Mouse (Mus musculus) adrenal gland, adult 8-10 months (tissue): ENCODE measurements around the gene Xpnpep3. TPM values are rescaled to one million over a fixed set of nuclear protein-coding genes. Genes with fewer than 3 reads are reported as not detected.

Source experiments
- DNase-seq: peaks from one replicate; pipeline ENCODE4 v3.0.0; 2022
- total RNA-seq, 4 experiments: library from RNA; stranded (reverse); gene quantifications; 2 replicates each; pipeline ENCODE4 v1.2.4; 2022

Gene Xpnpep3
- total RNA-seq = 10 to 100 TPM; 24.8 to 34.4 (median 28.9) TPM

DNA sequence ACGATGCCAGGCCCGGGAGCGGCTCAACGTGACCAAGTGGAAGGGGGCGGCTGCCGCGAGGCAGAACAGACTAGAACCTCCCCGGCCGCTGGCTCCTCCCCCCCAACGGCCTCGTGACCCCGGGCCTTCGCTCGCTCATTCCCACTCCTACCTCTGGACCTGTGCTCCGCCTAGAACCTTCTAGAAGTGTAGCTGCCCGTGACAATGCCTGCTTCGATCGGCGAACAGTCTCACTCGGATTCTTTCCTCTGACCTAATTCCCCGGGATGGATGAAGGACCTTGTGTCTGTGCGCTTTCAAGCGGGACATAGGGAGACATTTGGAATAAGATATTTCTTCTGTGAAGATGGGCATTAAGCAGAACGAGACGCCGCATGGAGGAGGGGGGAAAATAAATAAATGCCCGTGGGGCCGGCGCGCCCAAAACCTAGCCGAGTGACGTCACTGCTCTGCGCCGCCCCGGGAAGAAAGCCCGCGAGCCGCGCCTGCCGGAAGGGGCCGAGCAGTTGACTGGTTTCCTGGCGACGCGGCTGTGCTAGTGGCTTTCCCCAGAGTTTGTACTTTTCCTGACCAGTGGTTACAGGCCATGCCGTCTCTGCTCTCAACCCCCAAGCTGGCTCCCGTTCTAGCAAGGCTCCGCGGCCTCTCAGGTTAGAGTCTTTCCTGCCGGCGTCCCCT, at the start of gene Xpnpep3, which contains the start of gene St13:
Xpnpep3 (plus strand) TSS at position 501 of the 678 bp plus-strand sequence.
St13 (minus strand) TSS at position 440 of the 678 bp plus-strand sequence.
- peak; percentile 96 for DNase-seq

GRCm38 (mm10) chr15:81350401-81350800, 49.5 kb upstream of the Xpnpep3 start:
- no peak for DNase-seq

- DNase-seq = no peak
These were observed 47.3 kb upstream of the Xpnpep3 start for GRCm38 (mm10) chr15:81352638-81353037.

DNA sequence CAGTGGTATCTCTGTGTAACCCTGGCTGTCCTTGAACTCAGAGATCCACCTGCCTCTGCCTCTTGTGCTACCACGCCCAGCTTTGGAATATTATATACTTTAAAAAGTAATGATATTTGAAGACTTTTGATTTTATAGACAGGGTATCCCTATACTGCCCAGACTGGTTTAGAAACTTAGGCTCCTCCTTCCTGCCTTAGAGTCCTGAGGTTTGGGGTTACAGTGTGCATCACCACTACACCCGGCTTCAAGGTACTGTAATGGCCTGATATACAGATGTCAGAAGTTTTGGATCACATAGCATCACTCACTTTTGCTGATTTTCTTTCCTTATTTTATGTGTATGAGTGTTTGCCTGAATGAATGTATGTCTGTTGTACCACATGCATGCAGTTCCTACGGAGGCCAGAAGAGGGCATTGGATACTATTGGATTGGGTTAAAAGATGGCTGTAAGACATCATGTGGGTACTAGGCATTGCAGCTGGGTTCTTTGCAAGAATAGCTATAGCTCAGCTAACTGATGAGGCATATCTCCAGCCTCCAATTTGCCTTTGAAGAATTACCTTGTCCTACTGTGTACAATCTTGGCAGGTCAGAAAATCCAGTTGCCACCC, 44.7 kb upstream of the Xpnpep3 start:
- peak; percentile 42 for DNase-seq

DNA sequence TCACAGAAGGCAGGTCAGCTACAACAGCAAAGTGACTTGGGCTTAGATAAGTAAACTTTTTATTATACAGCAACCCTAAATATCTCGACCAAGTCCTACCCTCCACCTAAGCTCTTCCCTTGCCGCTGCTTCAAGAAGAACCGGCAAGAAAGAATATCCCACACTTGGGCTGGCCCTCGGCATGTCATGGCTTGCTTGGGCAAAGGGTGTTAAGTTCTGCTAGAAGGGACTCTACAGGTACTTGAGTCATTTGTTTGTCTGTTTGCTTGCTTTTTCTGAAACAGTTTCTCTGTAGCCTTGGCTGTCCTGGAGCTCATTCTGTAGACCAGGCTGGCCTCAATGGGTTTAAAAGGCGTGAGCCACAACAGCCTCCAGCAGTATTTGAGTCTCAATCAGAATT, 43.0 kb upstream of the Xpnpep3 start:
- no peak for DNase-seq

DNA sequence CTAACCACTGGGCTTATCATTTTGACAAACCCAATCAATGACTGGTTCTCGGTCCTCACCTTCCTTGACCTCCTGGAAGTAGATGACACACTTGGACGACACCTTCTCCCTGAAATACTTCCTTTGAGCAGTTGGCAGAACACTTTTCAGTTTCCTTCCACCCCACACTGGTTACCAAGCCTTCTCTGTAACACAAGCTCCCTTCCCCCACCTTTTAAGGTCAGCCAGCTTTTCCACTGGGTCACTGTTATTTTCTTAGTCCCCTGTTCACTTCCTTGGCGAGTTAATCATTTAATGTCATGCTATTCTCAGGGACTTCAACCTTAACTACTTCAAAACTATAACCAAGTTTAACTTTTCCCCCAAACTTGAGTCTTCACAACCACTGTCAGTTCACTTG, 41.0 kb upstream of the Xpnpep3 start:
- DNase-seq = no peak

GRCm38 (mm10) chr15:81359421-81359820, 40.5 kb upstream of the Xpnpep3 start:
- DNase-seq = no peak

DNA sequence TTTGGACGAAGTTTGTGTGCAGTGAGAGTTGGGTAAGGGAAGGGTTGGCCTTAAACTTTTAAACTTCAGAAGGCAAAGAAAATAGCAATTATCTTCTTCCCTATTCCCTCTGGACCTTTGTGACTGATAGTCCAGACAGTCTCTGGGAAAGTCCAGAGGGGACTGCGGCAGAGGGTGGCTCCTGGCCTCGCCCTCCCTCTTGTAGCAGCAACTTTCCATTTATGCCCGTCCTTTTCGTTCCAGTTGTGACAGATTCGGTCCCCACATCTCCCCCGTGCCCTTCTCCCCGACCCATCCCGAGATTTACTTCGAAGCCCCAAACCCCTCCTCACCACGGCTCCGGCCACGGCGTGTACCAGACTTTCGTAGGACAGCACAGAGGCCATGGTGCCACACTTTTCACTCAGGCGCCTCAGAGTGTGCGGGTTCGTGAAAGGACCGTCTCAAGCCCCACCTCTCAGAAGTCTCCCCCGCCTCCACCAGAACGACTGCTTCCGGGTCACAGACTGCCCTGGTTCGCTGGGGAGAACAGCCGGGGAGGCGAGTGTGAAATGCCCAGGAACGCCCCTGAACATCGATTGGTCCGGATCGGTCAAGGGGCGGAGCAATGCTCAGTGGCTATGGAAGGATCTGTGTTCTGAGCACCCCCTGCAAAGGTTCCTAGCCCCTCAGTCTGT, 39.5 kb upstream of the Xpnpep3 start, which contains the start of gene Slc25a17:
Slc25a17 (minus strand) TSS at position 468 of the 677 bp plus-strand sequence.
- peak; percentile 97 for DNase-seq

DNA sequence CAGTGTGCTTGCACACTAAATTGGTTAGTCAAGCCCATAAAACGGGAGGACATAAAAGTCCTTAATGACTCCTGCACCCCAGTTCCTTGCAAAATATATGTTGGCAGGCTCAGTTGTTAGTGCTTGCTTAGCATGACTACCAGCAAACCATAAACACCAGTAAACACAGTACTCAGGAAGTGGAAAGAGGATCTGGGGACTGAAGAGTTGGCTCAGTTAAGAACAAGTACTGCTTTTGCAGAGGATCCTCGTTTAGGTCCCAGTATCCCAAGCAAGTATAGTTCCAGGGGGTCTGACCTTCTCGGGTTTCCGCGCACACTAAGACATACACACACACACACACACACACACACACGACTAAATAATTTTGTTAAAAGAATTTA, 38.9 kb upstream of the Xpnpep3 start:
- DNase-seq = no peak

DNA sequence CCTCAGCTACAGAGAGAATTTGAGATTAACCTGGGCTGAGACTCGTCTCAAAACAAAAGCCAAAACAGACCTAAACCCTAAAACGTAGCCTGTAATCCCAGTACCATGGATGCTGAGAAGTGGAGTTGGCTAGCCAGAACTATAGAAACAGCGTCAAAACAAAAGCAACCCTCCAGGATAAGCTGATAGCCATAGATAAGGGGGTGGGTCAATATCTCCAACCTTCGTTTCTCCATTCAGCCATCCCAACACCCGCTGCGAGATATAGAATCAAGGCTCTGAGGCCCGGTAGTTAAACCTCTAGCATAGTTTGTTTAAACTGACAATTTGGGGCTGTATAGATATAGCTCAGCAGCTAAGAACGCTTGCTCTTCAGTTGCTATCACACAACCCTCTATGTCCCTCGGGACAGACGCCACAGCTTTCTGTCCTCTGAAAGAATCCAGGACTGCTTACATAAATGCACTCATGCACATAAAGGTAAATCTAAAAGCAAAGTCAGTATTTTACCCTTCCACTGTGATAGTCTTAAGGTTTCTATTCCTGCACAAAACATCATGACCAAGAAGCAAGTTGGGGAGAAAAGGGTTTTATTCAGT, 38.4 kb upstream of the Xpnpep3 start:
- DNase-seq = no peak

DNA sequence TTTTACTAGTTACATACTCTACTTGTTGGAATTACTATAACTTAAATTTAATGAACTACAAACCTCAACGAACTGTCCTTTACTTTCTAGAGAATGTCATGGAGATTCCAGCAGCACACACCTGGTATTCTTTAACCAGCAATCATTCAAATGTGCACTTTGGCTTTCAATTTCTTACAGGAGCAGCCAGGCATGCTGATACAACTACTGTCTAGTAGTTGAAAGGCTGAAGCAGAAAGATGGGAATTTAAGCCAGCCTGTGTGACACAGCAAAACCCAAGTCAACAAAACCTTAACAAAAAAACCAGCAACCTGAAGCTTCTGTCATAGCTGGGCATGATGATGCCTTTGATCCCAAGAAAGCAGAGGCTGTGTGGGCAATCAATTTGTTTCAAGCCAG, 37.4 kb upstream of the Xpnpep3 start:
- DNase-seq = no peak

DNA sequence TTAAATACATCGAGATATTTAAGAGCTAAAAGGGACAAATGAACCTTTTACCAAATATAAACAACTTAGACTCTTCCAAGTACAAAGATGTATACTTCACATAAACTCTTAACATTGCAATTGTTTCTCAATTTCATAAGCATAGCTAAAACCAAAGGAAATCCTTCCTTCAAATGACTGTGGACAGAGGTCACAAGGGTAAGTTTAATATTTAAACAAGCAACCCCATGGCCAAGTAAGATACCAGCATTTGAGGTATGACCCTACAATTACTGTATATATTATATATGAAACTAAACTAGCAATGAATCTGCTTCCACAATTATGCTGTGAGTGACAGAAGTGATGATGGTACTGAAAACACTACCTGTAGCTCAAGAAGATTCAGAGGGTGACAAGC, 35.7 kb upstream of the Xpnpep3 start:
- no peak for DNase-seq

- DNase-seq = peak; percentile 52
These were observed 34.7 kb upstream of the Xpnpep3 start for GRCm38 (mm10) chr15:81365246-81365645.

- no peak for DNase-seq
These were observed 33.7 kb upstream of the Xpnpep3 start for GRCm38 (mm10) chr15:81366241-81366640.

GRCm38 (mm10) chr15:81368601-81369000, 31.3 kb upstream of the Xpnpep3 start:
- DNase-seq = no peak

DNA sequence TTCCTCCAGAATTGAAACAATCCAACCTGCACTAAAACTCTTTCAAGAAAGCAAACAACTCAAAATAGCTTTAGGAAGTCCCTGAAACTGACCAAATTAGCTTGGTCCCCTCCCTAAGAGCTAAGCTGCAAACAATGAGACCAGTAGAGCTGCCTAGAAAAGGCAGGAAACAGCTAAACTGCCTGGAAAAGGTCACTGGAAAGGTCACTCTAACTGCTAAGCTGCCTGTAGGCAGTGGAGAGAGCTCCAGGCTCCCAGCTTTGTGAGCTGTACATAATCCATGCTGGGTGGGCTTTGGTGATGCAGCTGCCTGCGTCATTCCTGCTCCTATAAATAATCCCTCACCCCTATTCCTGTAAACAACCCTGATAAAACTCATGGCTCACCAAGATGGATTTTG, 29.6 kb upstream of the Xpnpep3 start:
- DNase-seq = no peak

DNA sequence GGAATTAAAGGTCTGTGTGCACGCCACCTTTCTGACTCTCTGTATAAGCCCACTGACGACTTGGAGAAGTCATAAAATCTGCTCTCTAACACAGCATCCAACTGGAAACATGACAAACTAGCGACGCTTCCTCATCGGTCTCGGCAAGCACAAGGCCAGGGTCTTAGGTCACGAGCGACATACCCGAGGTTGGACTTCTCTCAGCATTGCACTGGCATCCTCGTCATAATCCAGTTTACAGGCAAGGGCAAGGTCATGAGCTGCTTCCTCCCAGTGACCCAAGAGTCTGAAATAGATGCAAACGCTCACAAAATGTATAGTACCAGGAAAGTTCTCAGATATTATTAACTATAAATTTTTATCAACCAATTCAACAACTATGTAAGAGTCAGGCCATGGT, 25.3 kb upstream of the Xpnpep3 start:
- DNase-seq = peak; percentile 41

DNA sequence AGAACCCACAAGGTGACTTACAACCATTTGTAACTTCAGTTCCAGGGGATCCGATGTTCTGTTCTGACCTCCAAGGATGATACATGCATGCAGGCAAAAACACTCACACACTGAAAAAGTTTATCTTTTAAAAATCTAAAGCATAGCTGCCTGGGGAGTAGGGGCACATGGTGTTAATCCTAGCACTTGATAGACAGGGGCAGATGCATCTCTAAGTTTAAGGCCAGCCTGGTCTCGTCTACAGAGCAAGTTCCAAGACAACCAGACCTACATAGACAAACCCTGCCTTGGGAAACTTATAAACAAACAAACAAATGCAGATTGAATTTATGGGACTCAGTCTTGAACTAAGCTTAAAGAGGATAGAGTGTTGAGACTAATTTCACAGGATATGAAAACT, 21.1 kb upstream of the Xpnpep3 start:
- DNase-seq = no peak

- DNase-seq = no peak
These were observed 13.6 kb upstream of the Xpnpep3 start for GRCm38 (mm10) chr15:81386327-81386726.

- no peak for DNase-seq
These were observed 6.9 kb upstream of the Xpnpep3 start for GRCm38 (mm10) chr15:81392997-81393396.

GRCm38 (mm10) chr15:81394211-81394915, 5.6 kb upstream of the Xpnpep3 start:
- no peak for DNase-seq

DNA sequence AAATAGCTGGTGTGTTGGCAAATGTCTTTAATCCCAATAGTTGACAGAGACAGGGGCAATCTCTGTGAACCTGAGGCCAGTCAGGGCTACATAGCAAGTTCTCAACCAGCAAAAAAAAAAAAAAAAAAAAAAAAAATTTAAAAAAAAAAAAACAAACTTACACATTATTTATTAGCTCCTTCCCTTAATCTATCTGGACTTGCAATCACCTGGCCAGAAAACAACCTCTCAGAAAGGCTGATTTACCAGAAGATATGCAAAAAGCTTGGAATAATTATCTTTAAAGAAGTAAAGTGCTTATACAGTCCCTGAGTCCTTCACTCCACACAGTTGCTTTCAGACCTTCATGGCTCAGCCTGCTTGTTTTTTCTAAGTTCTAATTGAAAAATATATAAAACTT, 1.7 kb upstream of the Xpnpep3 start:
- no peak for DNase-seq

DNA sequence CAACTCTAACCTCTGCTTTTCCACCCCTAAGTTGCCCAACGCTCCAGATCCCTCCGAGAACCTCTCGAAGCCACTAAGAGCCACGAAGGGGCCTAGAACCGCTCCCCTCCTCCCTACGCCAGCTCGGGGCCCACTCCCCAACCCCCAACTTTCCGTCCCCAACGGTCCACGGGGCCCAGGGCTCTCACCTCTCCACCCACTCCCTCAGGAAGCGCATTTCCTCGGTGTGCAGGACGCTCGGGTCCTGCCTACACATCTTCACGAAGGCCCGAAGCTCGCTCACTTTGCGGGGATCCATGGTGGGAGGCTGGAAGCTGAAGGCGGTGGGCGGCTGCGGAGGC, 671 bp upstream of the Xpnpep3 start:
- DNase-seq = no peak
